Mouse (Mus musculus): ENCODE measurements around the gene Gm26566. TPM values are rescaled to one million over a fixed set of nuclear protein-coding genes. Genes with fewer than 3 reads are reported as not detected.
"Not testable (repeated sequence)": the region's sequence is repeated elsewhere in the genome, so short reads cannot be mapped to it uniquely, and the experiment has no call there.

Gm26566 gene
- polyA plus RNA-seq, 1 experiment from 2014 or later, result 1.3 TPM

DNA sequence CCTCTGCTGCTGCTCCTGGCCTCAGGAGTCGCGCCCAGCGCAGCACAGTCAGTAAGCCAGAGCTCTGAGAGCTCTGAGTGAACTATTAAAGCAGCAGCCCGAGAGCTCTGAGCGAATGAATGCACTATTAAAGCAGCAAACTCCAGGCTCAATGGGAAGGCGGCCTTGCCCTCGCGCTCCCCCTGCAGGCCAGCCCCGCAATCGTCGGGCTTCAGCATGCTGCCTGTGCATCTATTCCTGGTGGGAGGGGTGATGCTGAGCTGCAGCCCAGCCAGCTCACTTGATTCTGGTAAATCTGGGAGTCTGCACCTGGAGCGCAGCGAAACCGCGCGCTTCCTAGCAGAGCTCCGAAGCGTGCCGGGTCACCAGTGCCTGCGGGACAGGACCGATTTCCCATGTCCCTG, 36.0 kb downstream of the Gm26566 start:
- H3K4me3 ChIP-seq (ENCODE audit: low read length), result peak overlapping the region; percentile 57
- H3K4me2 ChIP-seq (replicated peaks; ENCODE audit: low read depth, low read length), result peak overlapping the region; percentile 77
- H3K9me3 ChIP-seq (ENCODE audit: low read length); H3K4me1 ChIP-seq (ENCODE audit: insufficient read depth, low read length); H3K27me3 ChIP-seq (ENCODE audit: insufficient read depth, low read length); H3K36me3 ChIP-seq (ENCODE audit: insufficient read depth, low read length): not testable (repeated sequence)
- peak; percentile 100 for ATAC-seq (ENCODE audit: low FRiP score, low TSS enrichment)
- H3K27ac ChIP-seq (ENCODE audit: low read length), result peak overlapping the region; percentile 97
- under 1% methylated on average over 11 of the region's 21 CpGs for WGBS
- peak overlapping the region; percentile 76 for H3K9ac ChIP-seq (replicated peaks; ENCODE audit: low read length)

GRCm38 (mm10) chr4:88758751-88759150, 37.1 kb downstream of the Gm26566 start:
- not testable (repeated sequence) for H3K4me1 ChIP-seq (ENCODE audit: insufficient read depth, low read length); H3K9ac ChIP-seq (replicated peaks; ENCODE audit: low read length); H3K9me3 ChIP-seq (ENCODE audit: low read length); H3K27me3 ChIP-seq (ENCODE audit: insufficient read depth, low read length); H3K36me3 ChIP-seq (ENCODE audit: insufficient read depth, low read length); ATAC-seq (ENCODE audit: low FRiP score, low TSS enrichment); H3K4me3 ChIP-seq (ENCODE audit: low read length); H3K27ac ChIP-seq (ENCODE audit: low read length); H3K4me2 ChIP-seq (replicated peaks; ENCODE audit: low read depth, low read length)
- 78% methylated on average over 8 of the region's 9 CpGs for WGBS

DNA sequence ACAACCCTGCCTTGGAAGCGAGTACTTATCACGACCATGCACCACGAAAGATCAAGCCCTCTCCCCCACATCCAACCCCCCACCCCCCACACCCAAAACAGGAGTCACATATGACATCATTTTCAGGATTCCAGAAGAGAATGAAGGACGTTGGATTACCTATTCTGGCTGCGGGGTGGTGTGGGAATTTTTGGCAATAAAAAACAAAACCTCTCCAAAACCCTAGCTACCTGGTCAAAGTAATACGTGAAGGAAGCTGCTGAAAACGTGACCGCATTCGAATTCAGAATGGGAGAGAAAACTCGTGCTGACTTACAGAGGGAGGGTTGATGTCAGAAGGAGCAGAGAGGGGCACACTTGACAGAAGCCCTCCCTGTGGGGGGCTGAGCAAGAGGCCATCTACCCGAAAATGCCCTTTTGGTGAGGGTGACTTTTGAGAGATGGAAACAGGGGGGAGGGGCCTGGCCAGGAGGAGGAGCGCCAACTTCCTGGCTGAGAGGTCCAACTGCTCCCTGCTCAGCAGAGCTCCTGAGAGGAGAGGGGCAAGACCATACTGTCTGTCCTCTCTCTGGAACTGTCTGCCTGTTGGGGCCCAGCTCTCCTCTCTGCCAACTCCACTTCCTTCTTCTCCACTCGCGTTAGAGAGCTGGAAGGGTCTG, 38.1 kb downstream of the Gm26566 start, which contains the start of gene Gm13283:
Gm13283 (plus strand) TSS at position 510 of the 659 bp plus-strand sequence.
- peak within 1 kb of the TSS; percentile 42 for H3K4me2 ChIP-seq (replicated peaks; ENCODE audit: low read depth, low read length)
- H3K27me3 ChIP-seq (ENCODE audit: insufficient read depth, low read length); H3K27ac ChIP-seq (ENCODE audit: low read length); H3K4me1 ChIP-seq (ENCODE audit: insufficient read depth, low read length); H3K36me3 ChIP-seq (ENCODE audit: insufficient read depth, low read length); H3K9me3 ChIP-seq (ENCODE audit: low read length); ATAC-seq (ENCODE audit: low FRiP score, low TSS enrichment); H3K9ac ChIP-seq (replicated peaks; ENCODE audit: low read length): not testable (repeated sequence)
- 23% methylated on average over 6 of the region's 14 CpGs for WGBS
- H3K4me3 ChIP-seq (ENCODE audit: low read length), result peak within 1 kb of the TSS; percentile 32

- ATAC-seq (ENCODE audit: low FRiP score, low TSS enrichment); H3K27ac ChIP-seq (ENCODE audit: low read length); H3K9ac ChIP-seq (replicated peaks; ENCODE audit: low read length); H3K27me3 ChIP-seq (ENCODE audit: insufficient read depth, low read length); H3K4me1 ChIP-seq (ENCODE audit: insufficient read depth, low read length); H3K36me3 ChIP-seq (ENCODE audit: insufficient read depth, low read length); H3K9me3 ChIP-seq (ENCODE audit: low read length): not testable (repeated sequence)
- peak overlapping the region; percentile 42 for H3K4me2 ChIP-seq (replicated peaks; ENCODE audit: low read depth, low read length)
- WGBS, result under 1% methylated on average over 25 of the region's 28 CpGs
- peak overlapping the region; percentile 32 for H3K4me3 ChIP-seq (ENCODE audit: low read length)
Measured at GRCm38 (mm10) chr4:88760431-88760830, 38.8 kb downstream of the Gm26566 start.

DNA sequence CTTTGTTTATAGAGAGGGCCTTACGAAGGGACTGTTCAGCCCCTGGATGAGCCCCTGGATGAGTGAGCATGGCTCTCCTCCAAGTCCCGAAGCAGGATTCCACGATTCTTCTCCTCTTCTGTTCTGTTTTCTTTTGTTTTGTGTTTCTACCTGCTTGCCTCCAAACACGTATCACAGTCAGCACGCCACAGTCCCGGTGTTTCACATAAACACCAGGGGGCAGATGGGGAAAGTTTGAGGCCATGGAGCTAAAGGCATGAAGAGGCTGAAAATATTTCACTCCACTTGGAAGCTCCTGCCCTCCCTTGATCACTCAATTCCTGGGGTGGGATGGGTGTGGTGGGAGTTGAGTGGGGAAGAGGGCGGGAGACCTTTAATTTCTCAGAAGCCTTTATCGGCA, 40.2 kb downstream of the Gm26566 start:
- not testable (repeated sequence) for H3K4me3 ChIP-seq (ENCODE audit: low read length); H3K27ac ChIP-seq (ENCODE audit: low read length); H3K36me3 ChIP-seq (ENCODE audit: insufficient read depth, low read length); H3K4me2 ChIP-seq (replicated peaks; ENCODE audit: low read depth, low read length); H3K27me3 ChIP-seq (ENCODE audit: insufficient read depth, low read length); ATAC-seq (ENCODE audit: low FRiP score, low TSS enrichment); H3K9ac ChIP-seq (replicated peaks; ENCODE audit: low read length); H3K9me3 ChIP-seq (ENCODE audit: low read length); H3K4me1 ChIP-seq (ENCODE audit: insufficient read depth, low read length)
- WGBS, result 66% methylated on average over 6 of the region's 8 CpGs

GRCm38 (mm10) chr4:88762341-88762740, 40.7 kb downstream of the Gm26566 start:
- H3K27ac ChIP-seq (ENCODE audit: low read length); H3K4me3 ChIP-seq (ENCODE audit: low read length); H3K36me3 ChIP-seq (ENCODE audit: insufficient read depth, low read length); ATAC-seq (ENCODE audit: low FRiP score, low TSS enrichment); H3K27me3 ChIP-seq (ENCODE audit: insufficient read depth, low read length); H3K9ac ChIP-seq (replicated peaks; ENCODE audit: low read length); H3K4me1 ChIP-seq (ENCODE audit: insufficient read depth, low read length); H3K4me2 ChIP-seq (replicated peaks; ENCODE audit: low read depth, low read length); H3K9me3 ChIP-seq (ENCODE audit: low read length): not testable (repeated sequence)
- WGBS, result 67% methylated on average over 7 of the region's 9 CpGs

DNA sequence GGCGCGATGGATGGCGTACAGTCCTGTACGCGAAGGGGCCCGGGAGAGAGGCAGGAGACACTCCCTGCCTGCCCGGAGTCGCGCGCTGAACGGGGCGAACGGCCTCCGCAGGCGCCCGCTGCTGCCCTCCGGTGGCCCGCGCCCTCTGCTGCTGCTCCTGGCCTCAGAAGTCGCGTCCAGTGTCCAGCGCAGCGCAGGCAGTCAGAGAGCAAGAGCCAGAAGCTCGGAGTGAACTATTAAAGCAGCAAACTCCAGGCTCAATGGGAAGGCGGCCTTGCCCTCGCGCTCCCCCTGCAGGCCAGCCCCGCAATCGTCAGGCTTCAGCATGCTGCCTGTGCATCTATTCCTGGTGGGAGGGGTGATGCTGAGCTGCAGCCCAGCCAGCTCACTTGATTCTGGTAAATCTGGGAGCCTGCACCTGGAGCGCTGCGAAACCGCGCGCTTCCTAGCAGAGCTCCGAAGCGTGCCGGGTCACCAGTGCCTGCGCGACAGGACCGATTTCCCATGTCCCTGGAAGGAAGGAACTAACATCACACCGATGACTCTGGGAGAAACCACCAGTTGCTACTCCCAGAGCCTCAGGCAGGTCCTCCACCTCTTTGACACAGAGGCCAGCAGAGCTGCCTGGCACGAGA, 41.9 kb downstream of the Gm26566 start:
- not testable (repeated sequence) for H3K4me1 ChIP-seq (ENCODE audit: insufficient read depth, low read length); H3K27me3 ChIP-seq (ENCODE audit: insufficient read depth, low read length); H3K9me3 ChIP-seq (ENCODE audit: low read length); H3K27ac ChIP-seq (ENCODE audit: low read length); H3K36me3 ChIP-seq (ENCODE audit: insufficient read depth, low read length); ATAC-seq (ENCODE audit: low FRiP score, low TSS enrichment)
- Histone ChIP-seq H3K4me2 (replicated peaks; ENCODE audit: low read depth, low read length) (peak overlapping the region; percentile 39), H3K4me3 (ENCODE audit: low read length) (peak overlapping the region; percentile 27), H3K9ac (replicated peaks; ENCODE audit: low read length) (0 out of 2 replicates have a peak overlapping the region, but pooled peaks have one; percentile 41)
- 2% methylated on average over 25 of the region's 42 CpGs for WGBS

Other genes starting within 250 kb of the Gm26566 start
- gene Ifnb1, start 199.0 kb upstream of the Gm26566 start, polyA plus RNA-seq (2015; fragmentation: Nextera tagmentation; extraction: Ambion mirVana), result not detected in 2 replicates
- gene Ifna15, start 163.6 kb upstream of the Gm26566 start, polyA plus RNA-seq (2015; fragmentation: Nextera tagmentation; extraction: Ambion mirVana), result not detected in 2 replicates
- gene Ifna14, start 150.0 kb upstream of the Gm26566 start, polyA plus RNA-seq (2015; fragmentation: Nextera tagmentation; extraction: Ambion mirVana), result not detected in 2 replicates
- not detected in 2 replicates for gene Ifna9, start 129.4 kb upstream of the Gm26566 start, polyA plus RNA-seq (2015; fragmentation: Nextera tagmentation; extraction: Ambion mirVana)
- gene Ifna12, start 118.4 kb upstream of the Gm26566 start, polyA plus RNA-seq (2015; fragmentation: Nextera tagmentation; extraction: Ambion mirVana), result not detected in 2 replicates
- gene C87499, start 87.4 kb upstream of the Gm26566 start, polyA plus RNA-seq (2015; fragmentation: Nextera tagmentation; extraction: Ambion mirVana), result not detected in 2 replicates
- not detected in 2 replicates for gene Ifna13, start 77.3 kb upstream of the Gm26566 start, polyA plus RNA-seq (2015; fragmentation: Nextera tagmentation; extraction: Ambion mirVana)
- gene Ifna16, start 44.9 kb upstream of the Gm26566 start, polyA plus RNA-seq (2015; fragmentation: Nextera tagmentation; extraction: Ambion mirVana), result not detected in 2 replicates
- not detected in 2 replicates for gene Ifna2, start 37.9 kb upstream of the Gm26566 start, polyA plus RNA-seq (2015; fragmentation: Nextera tagmentation; extraction: Ambion mirVana)
- not detected in 2 replicates for gene Ifnab, start 30.4 kb upstream of the Gm26566 start, polyA plus RNA-seq (2015; fragmentation: Nextera tagmentation; extraction: Ambion mirVana)
- gene Klhl9, start 660 bp downstream of the Gm26566 start, polyA plus RNA-seq (2015; fragmentation: Nextera tagmentation; extraction: Ambion mirVana), result 95.4 and 97.6 TPM in 2 replicates
- gene Gm13271, start 33.1 kb downstream of the Gm26566 start, polyA plus RNA-seq (2015; fragmentation: Nextera tagmentation; extraction: Ambion mirVana), result not detected in 2 replicates
- gene Gm13283, start 38.3 kb downstream of the Gm26566 start, polyA plus RNA-seq (2015; fragmentation: Nextera tagmentation; extraction: Ambion mirVana), result 0.31 and 0.36 TPM in 2 replicates
- gene Gm13290, start 52.0 kb downstream of the Gm26566 start, polyA plus RNA-seq (2015; fragmentation: Nextera tagmentation; extraction: Ambion mirVana), result not detected in 2 replicates
- not detected in 2 replicates for gene Gm13289, start 55.1 kb downstream of the Gm26566 start, polyA plus RNA-seq (2015; fragmentation: Nextera tagmentation; extraction: Ambion mirVana)
- not detected in 2 replicates for gene Gm13272, start 58.0 kb downstream of the Gm26566 start, polyA plus RNA-seq (2015; fragmentation: Nextera tagmentation; extraction: Ambion mirVana)
- gene Ifnz, start 60.3 kb downstream of the Gm26566 start, polyA plus RNA-seq (2015; fragmentation: Nextera tagmentation; extraction: Ambion mirVana), result 0.58 TPM in 1 of 2 replicates, not detected in the other
- 0.37 TPM in 1 of 2 replicates, not detected in the other for gene Gm13276, start 63.9 kb downstream of the Gm26566 start, polyA plus RNA-seq (2015; fragmentation: Nextera tagmentation; extraction: Ambion mirVana)
- gene Gm13277, start 66.8 kb downstream of the Gm26566 start, polyA plus RNA-seq (2015; fragmentation: Nextera tagmentation; extraction: Ambion mirVana), result not detected in 2 replicates
- gene Gm13278, start 69.7 kb downstream of the Gm26566 start, polyA plus RNA-seq (2015; fragmentation: Nextera tagmentation; extraction: Ambion mirVana), result not detected in 2 replicates
- not detected in 2 replicates for gene Gm13275, start 72.7 kb downstream of the Gm26566 start, polyA plus RNA-seq (2015; fragmentation: Nextera tagmentation; extraction: Ambion mirVana)
- gene Gm13279, start 75.6 kb downstream of the Gm26566 start, polyA plus RNA-seq (2015; fragmentation: Nextera tagmentation; extraction: Ambion mirVana), result not detected in 2 replicates
- 0.96 and 1.8 TPM in 2 replicates for gene Gm13285, start 77.9 kb downstream of the Gm26566 start, polyA plus RNA-seq (2015; fragmentation: Nextera tagmentation; extraction: Ambion mirVana)
- gene Gm13287, start 81.4 kb downstream of the Gm26566 start, polyA plus RNA-seq (2015; fragmentation: Nextera tagmentation; extraction: Ambion mirVana), result not detected in 2 replicates
- gene Gm13288, start 83.7 kb downstream of the Gm26566 start, polyA plus RNA-seq (2015; fragmentation: Nextera tagmentation; extraction: Ambion mirVana), result 0.05 TPM in 1 of 2 replicates, not detected in the other
- gene Ifna7, start 94.4 kb downstream of the Gm26566 start, polyA plus RNA-seq (2015; fragmentation: Nextera tagmentation; extraction: Ambion mirVana), result not detected in 2 replicates
- gene Ifna11, start 98.2 kb downstream of the Gm26566 start, polyA plus RNA-seq (2015; fragmentation: Nextera tagmentation; extraction: Ambion mirVana), result not detected in 2 replicates
- gene Ifna6, start 105.6 kb downstream of the Gm26566 start, polyA plus RNA-seq (2015; fragmentation: Nextera tagmentation; extraction: Ambion mirVana), result not detected in 2 replicates
- gene Ifna5, start 113.7 kb downstream of the Gm26566 start, polyA plus RNA-seq (2015; fragmentation: Nextera tagmentation; extraction: Ambion mirVana), result not detected in 2 replicates
- not detected in 2 replicates for gene Ifna4, start 120.1 kb downstream of the Gm26566 start, polyA plus RNA-seq (2015; fragmentation: Nextera tagmentation; extraction: Ambion mirVana)
- not detected in 2 replicates for gene Ifna1, start 128.3 kb downstream of the Gm26566 start, polyA plus RNA-seq (2015; fragmentation: Nextera tagmentation; extraction: Ambion mirVana)
- not detected in 2 replicates for gene Ifne, start 158.4 kb downstream of the Gm26566 start, polyA plus RNA-seq (2015; fragmentation: Nextera tagmentation; extraction: Ambion mirVana)

Measured in kidney, embryonic 16.5 days (tissue).